Mouse (Mus musculus): ENCODE data around the gene Rptor.

Rptor gene

DNA sequence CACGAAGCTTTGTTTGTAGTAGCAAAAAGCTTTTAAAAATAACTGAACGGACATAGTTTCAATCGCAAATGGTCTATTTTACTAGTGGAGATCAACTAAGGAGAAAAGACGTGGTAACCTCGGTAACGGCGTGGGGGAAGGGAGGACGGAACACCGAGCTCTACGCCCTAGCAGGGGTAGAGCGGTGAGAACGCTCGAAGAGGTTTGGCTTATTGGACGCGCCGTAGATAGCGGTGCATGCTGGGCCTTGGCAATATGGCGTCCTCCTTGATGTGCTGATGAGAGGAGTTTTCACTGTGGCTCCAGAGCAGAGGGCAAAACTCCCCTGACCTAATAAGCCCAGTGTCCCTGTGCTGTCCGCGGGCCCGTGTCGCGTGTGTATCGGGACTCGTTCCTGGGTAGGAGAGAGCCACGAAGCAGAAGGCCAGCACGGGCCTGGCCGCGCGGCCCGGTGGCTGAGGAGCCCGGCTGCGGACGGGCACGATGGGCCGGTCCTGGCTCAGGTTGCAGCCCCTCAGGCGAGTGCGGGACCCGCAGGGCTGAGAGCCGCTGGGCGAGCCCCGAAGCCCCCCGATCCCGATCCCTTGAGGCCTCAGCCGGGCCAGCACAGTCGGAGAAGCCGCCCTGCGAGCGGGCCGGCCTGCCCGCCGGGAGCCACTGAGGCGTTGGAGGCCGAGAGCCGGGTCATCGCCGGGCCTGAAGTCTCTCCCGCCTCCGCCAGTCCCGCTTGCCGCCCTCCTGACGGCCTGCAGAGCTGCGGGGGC lies at the start of gene Rptor:
TSS of gene Rptor (plus strand) at position 143 of the 764 bp plus-strand sequence.
- peak; percentile 98 for DNase-seq

DNA sequence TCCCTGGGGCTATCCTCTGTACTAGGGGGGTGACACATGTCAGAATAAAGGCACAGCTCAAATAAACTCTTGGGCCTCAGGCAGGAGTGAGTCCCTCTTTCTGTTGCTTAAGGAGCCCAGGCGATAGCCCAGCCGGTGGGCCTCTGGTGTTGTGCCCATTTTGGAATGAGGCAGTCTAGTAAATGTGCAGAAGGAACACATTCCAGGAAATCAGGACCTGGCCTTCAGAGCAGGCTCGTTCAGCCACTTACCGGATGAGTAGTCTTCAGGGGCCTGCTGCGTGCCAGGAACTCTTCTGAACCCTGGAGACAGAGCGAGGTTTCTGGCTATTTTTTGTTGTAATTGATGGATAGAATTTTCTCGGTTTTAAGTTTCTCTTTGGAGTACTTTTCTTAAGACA lies 48.0 kb upstream of the Rptor start:
- no peak for DNase-seq

DNA sequence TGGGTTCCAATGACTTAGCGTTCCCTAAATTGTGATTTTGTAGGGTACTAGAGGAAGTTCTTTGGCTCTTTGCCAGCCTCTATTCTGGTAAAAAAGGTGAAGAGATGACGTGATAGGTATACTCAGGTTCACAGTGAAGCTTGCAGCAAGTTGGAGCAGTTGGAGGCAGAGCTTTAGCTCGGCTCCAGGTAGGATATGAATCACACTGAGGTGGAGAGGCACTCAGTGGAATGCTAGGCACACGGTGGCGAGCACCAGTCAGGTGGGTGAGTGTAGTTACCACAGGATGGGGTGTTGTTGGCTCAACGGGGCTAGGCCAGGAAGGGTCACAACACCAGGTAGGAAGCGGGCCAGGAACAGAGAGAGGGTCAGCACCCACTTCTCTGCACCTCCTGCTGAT lies 47.5 kb upstream of the Rptor start:
- no peak for DNase-seq

DNA sequence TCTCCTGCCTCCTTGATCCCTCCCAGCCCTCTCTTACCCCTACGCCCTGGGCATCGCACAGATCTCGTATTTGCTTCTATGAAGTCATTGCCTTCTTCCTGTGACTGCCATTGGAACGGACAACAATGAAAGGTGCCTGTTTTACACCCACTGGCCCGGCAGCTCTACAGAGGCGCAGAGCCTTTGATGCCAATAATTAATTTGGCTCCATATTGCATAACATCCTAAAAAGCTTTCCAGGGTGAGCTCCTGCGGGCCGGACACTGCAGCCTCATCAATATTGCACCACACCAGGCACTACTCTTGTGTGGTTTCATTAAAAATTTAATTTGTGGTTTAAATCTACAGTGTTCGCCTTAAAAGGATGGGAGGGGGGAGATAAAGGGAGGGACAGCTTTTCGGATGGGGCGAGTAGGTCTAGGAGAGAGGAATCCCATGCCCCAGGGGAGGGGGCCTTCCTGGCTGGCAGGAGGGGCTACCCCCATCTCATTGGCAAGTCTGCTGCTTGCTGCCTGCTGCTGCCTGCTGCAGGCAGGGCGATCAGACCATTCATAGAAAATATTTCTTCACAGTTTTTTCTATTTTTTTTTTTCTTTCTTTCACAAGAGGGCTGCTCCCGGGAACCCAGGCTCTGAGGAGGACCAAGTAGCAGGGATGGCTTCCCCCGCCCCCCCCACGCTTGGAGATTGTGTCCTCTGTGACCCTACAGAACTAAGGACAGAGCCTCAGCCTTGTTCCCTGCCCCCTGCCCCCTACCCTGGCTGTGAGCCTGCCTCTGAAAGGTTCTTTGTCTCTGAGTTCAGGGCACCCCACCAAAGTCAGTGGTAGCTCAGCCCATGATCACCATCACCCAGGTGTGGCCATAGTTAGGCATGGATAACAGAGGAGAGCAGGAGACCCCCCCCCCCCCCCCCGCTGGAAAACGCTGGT lies 44.5 kb upstream of the Rptor start:
- DNase-seq, result no peak

DNA sequence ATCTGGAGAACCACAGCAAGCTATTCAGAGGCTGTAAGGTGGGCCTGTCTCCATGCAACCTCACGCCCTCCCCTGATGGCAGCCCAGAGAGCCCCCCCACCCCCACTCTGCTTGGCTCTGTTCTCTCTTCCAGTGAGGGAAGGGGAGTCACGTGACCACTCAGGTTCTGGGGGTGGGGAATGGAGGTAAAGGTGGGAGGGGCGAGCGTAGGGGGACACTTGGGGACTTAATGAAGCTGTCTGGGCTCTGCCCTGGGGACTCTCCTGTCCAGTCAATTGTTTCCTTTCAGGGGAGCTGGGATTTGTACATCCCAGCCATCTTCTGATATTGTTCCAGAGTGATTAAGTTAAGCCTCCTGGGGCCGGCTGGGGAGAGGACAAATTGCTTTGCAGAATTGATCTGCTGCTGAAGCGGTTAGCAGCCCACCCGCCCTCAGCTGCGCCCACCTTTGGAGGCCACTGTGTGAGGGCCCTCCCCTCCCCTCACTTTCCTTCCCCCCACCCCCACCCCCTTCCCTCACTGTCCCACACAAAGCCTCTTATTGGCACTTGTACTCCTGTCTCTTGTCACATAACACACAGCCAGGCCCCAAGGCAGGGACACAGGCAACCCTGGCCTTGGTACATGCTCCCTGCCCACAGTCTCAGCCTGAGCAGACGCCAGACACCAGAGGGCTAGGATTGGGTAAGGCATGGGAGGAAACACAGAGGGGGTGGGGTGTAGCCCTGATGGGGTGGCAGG lies 43.7 kb upstream of the Rptor start:
- DNase-seq, result no peak

DNA sequence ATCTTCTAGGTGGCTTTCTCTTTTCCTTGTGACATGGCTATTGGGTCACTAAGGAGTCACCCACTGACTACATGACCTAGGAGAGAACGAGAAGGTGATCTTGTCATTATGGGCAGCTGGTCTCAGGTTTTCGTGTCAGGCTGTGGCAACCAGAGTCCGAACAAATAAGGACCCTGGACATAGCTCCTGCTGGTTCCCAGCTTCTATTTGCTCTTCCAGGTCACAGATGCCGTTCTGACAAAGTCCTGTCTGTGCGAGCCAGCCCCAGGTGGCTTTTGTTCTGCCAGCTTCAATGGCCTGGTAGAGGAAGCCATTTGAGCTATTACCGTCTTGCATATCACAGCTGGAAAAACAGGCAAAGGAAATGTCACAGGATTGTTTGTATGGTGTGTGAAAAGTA lies 40.4 kb upstream of the Rptor start:
- no peak for DNase-seq

DNA sequence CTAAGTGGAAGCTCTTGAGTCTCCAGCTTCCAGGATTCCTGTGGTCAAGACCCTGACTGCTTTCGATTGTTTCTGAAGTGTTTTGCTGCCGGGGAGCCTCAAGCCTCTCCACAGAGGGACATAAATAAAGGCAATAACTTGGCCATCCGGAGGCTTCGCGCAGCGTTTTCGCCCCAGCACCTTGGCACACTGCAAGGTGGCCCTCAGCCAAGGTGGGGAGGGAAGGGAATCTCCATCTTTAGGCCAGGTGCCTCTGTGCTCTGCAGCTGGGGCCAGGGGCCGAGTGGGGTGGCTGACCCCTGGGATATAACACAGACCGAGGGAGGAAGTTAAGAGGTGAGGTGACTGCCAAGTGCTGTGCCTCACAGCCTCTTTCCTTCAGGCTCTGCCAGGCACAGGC lies 39.5 kb upstream of the Rptor start:
- DNase-seq, result no peak

DNA sequence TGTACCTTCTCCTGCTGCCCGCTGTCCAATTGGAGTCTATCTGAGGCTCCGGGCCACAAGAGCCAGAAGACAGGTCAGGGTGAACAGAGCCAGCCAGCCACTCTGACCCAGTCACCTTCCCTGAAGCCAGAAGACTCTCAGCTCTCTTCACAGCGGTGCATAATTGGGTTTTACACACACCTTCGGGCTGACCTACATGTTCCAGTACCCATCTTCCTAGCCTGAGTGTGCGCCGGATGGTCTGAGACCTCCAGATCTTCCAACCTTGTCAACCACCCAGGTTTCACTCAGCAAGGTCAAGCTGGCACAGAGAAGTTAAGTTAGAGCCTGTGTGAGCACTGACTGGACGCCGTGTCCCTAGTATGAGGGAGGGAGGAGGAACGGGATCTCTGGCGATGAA lies 38.3 kb upstream of the Rptor start:
- no peak for DNase-seq

DNA sequence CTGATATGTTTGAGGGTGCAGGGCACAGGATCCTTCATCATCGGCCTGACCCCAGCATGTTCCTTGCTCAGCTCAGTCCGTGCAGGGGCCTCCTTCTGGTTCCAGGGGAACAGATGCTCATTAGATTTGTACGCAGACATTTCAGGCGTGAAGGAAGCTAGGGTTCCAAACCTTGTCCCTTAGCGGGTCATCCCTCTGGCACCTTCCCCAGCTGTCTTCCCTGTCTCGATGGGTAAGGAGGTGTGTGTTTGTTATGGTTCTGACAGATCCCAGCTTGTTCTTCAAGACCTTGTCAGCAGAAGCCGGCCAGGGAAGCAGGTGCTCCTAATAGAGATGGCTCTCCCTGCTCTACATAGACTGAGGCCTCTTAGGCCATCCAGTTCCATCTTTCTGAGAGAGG lies 37.7 kb upstream of the Rptor start:
- no peak for DNase-seq

DNA sequence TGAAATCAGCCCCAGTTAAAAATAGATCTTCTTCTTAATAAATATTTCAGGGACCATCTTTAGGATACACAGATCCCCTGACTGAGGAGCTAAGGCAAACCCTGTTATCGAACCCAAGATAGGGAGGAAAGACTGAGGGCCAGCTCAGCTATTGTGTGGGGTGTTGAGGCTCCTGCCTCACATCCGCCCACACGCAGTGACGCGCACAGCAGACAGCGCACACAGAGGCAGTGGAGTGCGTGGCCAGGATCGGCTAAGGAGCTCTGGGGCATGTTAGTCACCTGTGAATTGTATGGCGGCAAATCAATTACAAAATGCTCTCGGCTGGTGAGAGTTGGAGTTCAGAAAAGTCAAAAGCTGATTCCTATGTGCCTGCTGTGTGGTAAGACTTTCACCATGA lies 37.0 kb upstream of the Rptor start:
- DNase-seq, result no peak

DNA sequence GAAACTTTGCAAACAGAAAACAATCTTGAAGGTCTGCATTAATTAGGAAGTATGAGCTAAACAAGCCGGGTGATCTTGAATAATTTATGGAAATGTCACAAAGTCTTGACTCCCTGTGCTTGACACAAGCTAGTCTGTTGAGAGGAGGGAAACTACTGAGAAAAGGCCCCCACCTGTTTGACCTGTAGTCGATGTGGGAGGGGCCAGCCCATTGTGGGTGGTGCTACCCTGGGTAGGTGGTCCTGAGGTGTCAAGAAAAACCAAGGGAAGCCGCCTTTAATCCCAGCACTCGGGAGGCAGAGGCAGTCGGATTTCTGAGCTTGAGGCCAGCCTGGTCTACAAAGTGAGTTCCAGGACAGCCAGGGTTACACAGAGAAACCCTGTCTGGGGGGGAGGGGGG lies 36.5 kb upstream of the Rptor start:
- no peak for DNase-seq

DNA sequence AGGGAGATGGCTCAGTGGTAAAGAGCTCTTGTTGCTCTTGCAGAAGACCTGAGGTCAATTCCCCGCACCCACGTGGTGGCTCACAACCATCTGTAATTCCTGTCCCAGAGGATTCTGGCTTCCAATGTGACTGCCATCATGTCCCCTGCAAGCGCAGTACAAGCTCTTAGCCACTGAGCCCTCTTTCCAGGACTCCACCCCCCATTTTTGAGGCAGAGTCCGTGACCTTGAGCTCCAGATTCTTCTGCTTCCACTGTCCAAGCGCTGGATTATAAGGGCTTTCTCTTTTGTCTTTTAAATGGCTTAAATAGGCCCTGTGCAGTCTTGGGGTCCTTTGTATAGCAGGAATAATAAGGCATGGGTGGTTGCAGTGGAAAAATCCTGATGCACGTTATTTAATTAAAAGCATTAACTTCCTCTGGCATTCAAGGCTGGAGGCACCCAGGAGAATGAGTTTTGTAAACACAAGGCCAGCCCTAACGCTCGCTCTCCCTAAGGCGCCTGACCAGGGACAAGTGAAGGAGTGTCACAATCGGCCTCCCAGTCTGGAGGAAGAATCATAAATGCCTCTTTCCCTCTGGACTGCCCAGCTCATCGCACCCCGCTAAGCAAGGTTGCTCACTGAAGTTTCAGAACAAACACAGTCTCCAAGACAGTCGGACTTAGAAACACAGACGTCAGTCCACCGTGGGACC lies 30.2 kb upstream of the Rptor start:
- DNase-seq, result no peak

DNA sequence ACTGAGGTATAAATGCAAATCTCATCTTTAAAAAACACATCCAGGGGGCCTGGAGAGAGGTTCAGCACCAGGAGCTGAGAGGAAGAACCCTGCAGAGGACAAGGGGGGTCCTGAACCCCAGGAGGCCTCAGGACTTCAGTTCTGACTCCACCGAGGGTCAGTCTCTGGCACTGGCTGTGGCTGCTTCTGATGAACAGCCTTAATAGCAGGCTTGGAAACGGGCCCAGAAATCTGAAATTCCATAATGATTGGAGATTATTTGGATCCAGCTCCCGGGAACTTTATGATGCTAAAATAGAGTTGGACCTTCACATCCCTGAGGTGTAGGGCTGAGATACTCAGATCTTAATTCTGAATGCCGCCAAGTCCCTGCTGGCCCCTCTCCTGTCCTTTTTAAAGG lies 25.9 kb upstream of the Rptor start:
- DNase-seq, result no peak

DNA sequence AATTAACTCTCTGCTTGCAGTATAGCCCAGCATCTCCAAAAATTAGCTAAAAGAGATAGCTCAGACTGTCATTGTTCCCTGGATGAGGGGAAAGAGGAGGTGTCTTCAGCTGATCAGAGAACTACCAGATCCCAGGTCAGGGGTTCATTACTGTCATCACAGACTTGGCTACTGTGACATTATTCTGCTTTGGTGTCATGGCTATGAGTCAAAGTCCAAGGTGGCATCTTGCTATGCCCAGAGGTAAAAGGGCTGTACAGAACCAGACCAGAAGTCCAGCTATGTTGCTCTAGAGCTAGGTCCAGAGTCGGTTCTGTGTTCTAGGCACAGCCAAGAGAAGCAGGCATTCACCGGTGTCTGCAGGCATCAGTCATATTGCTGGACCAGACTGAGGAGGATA lies 25.0 kb upstream of the Rptor start:
- no peak for DNase-seq

DNA sequence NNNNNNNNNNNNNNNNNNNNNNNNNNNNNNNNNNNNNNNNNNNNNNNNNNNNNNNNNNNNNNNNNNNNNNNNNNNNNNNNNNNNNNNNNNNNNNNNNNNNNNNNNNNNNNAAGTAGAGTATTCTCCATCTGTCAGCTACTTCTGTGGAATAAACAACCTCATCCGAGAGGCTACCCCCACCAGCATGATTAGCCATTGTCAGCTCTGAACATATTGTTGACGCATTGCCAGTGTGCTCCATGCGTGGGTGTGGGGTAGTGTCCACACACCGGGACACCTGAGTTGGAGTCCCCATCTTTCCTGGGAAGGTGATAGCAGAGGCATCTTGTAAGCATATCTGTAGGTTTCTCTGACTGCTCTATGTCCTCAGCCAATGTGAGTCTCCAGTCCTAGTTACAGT lies 16.2 kb upstream of the Rptor start:
- DNase-seq, result no peak

DNA sequence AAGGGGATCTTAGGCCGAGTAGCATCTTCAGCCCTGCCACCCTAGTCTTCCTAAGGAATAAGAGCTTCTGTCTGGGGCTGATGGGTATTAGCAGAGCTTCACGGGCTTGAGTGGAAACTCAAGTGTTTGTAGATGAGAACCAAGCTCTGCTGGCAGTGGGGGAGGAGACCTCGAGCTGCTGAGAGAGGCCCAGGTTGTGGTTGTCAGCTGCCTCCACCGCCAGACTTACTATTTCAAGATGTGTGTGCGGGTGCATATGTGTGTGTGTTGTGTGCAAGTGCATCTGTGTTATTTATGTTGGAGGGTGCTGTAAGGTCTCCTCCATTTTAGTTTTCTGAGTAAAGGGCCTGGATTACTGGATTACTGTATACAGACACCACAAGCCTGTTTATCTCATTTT lies 15.6 kb upstream of the Rptor start:
- DNase-seq, result no peak

DNA sequence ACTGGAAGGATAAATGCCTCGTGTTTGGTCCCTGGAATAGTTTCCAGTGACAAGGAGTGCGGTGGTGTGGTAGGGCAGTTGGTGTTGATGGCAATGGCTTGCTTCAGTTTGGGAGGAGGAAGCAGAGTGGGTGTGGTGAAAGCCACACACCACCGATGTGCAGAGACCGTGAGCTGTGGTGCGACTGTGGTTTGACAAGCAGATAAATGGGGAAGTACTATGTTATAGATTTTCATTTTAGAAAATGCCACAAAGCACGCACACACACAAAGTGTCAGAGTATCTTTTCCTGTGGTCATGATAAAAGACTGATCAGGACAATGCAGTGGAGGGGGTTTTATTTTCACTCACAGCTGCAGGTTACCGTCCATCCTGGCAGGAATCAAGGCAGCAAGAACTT lies 13.5 kb upstream of the Rptor start:
- DNase-seq, result no peak

DNA sequence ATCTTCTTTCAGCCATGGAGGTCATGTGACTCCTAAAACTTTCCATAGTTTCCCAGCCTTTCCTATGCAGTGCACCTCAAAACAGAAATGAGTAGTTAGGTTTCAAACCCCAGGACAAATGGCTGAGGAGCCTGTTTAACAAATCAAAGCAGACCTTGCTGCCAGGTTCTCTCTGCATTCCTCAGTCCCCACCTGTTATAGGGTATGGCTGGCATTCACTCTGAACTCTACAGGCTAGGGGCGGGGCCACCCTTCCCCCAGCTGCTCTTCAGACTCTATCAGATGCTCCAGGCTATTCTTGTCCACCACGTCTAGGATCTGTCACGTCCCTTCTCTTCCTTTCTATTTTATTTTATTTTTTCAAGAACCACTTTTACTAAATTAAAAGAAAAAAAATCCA lies 8.7 kb upstream of the Rptor start:
- no peak for DNase-seq

DNA sequence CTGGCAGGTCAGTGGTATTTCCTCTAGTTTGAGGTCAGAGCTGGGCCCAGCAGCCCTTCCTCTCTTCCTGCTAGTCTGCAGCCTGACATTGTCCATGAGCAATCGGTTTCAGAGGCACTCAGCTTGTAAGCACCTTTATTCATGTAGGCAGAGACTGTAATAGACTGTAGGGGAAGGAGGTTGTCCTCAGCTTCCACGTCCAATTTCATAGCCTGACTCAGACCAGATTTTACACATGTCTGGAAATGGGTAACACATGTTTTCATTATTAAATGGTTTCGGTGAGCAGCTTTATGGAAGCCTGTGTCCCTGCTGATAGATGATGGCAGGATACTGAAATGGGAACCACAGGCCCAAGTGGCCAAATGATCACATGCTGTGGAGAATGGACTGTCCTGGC lies 3.8 kb upstream of the Rptor start:
- no peak for DNase-seq

DNA sequence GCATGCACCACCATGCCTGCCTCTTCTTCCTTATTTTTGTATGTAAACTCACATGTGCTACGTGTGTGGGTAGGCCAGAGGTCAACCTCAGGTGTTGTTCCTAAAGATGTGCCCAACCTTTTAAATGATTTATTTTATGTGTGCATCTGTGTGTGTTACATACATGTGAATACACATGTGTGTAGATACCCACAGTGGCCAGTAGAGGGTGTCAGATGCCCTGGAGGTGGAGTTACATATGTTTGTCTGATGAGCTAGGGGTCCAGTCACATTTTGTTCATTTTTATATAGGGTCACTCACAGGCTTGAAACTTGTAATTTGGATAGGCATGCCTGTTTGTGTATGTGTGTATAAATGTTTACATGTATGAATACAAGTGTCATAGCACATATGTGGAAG lies 2.4 kb upstream of the Rptor start:
- no peak for DNase-seq

DNA sequence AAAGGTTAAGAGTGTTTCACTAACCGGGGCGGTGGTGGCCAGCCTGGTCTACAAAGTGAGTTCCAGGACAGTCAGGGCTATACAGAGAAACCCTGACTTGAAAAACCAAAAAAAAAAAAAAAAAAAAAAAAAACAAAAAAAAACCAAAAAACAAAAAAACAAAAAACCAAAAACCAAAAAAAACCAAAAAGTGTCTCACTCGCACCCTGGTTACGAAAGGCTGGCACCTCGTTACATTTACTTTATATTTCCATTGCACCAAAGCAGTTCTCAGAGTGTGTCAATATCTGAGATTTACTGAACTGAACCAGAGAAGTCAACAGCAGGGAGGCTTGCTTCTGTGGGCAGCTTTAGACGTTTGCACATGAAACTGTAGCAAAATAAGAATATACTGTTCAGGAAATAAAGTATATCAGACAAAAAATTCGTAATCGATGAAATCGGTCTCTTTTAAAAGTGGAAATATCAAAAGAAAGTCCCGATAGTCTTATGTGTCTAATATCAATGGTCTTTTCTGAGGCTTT lies 466 bp upstream of the Rptor start:
- no peak for DNase-seq

DNA sequence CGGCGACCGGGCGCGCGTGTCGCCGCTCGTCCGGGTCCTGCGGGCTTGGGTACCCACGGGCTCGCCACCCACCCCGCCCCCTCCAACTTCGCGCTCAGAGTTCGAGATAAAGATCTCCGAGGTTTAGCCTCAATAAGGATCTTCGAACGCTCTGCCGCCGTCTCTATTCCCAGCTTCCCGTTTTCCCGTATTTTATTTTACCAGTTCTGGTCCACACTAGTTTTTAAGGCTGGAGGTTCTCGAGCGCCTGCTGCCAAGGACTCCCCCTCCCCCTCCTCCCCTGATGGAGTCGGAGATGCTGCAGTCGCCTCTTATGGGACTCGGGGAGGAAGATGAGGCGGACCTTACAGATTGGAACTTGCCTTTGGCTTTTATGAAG lies 811 bp downstream of the Rptor start:
- peak in 1 of 2 experiments; percentile 19 for DNase-seq

DNA sequence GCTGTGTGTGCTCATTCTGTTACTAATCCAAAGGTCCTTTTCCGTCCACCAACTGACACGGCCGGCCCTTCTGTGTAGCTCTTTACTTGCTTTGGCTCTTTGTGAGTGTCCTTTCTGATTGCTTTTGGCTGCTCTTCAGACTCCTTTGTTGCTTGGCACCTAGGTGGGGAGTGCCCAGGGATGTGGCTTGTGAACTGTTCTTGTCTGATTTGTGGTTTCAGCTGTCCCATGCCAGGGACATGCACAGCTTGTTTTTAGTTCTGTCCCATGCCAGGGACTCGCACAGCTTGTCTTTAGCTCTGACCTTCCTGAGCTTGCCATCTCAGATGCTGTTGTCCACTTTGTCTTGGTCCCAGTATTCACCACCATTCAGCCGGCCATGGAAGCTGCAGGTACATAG lies 4.8 kb downstream of the Rptor start:
- no peak for DNase-seq

All from kidney, postnatal 25 days (tissue).